12 mouse cellular contexts compared by ENCODE assay signal in genomic region chr1:180303600-180303999, GRCm38 (mm10). TPM values are rescaled to one million over a fixed set of nuclear protein-coding genes. Genes with fewer than 3 reads are reported as not detected.
DNase-seq lines count a peak whose midpoint lies in the region; ATAC-seq and TF ChIP-seq lines count a peak whose summit lies in the region.
"Had no signal": no experiment of that assay in that cellular context is flagged by ENCODE, and none has a peak within 500 bp of the region (broad histone marks: within the 10 kb centered on the region; RNA-seq: fewer than 3 reads in every experiment).

No protein-coding gene starts in this region.

- no peaks in the 10 kb centered on the region for H3K9me3 ChIP-seq in embryonic facial prominence, embryonic 10.5 days
- H3K9me3 ChIP-seq in stomach, embryonic 14.5 days (ENCODE audit: control insufficient read depth, low read depth, low read length): no peaks in the 10 kb centered on the region
- H3K9me3 ChIP-seq: embryonic facial prominence, embryonic 12.5 days; midbrain, embryonic 10.5 days had no signal

- ATAC-seq in stomach, embryonic 14.5 days (ENCODE audit: insufficient number of reproducible peaks, insufficient read depth, low FRiP score, low read depth): no peak

- H3K79me2 ChIP-seq in heart, adult 2 months (replicated peaks; ENCODE audit: control insufficient read depth, insufficient read depth, low read length): no peaks in the 10 kb centered on the region
- no peaks in the 10 kb centered on the region for H3K79me2 ChIP-seq in liver, adult 2 months (ENCODE audit: control insufficient read depth, insufficient read depth, low read length)

- H3K9ac ChIP-seq in heart, adult 2 months (ENCODE audit: low read depth, low read length): no peak overlapping the region
- H3K9ac ChIP-seq in liver, adult 2 months (ENCODE audit: low read depth, low read length): no peak overlapping the region
- H3K9ac ChIP-seq in stomach, embryonic 14.5 days (replicated peaks; ENCODE audit: low read depth, low read length): no peak overlapping the region
- H3K9ac ChIP-seq: embryonic facial prominence, embryonic 12.5 days had no signal

- TF ChIP-seq CTCF in heart, adult 2 months (IDR thresholded peaks at IDR 0.05): no peak
- no peak for TF ChIP-seq CTCF in liver, adult 2 months (IDR thresholded peaks at IDR 0.05; ENCODE audit: low read depth, low read length)

- WGBS in heart, adult 2 months: 80% methylated on average over 5 of the region's 5 CpGs
- WGBS in liver, adult 2 months: 84% methylated on average over 5 of the region's 5 CpGs
- 54% methylated on average over 5 of the region's 5 CpGs for WGBS in embryonic facial prominence, embryonic 10.5 days
- 80% methylated on average over 5 of the region's 5 CpGs for WGBS in stomach, embryonic 14.5 days

- TF ChIP-seq EP300 in heart, adult 2 months (IDR thresholded peaks at IDR 0.05; ENCODE audit: insufficient read depth, low read depth, low read length): no peak

- H3K27me3 ChIP-seq in heart, adult 2 months (ENCODE audit: control insufficient read depth, insufficient read depth, low read length): no peaks in the 10 kb centered on the region
- no peaks in the 10 kb centered on the region for H3K27me3 ChIP-seq in liver, adult 2 months (ENCODE audit: control insufficient read depth, insufficient read depth, low read length)
- H3K27me3 ChIP-seq in embryonic facial prominence, embryonic 10.5 days (replicated peaks; ENCODE audit: low read depth, poor library complexity, severe bottlenecking): no peaks in the 10 kb centered on the region; the same call in 1 of the 2 replicates
- no peaks in the 10 kb centered on the region for H3K27me3 ChIP-seq in stomach, embryonic 14.5 days (ENCODE audit: control insufficient read depth, insufficient read depth, low read length)
- H3K27me3 ChIP-seq: embryonic facial prominence, embryonic 12.5 days had no signal

- peaks cover 19% of the 10 kb centered on the region for H3K4me1 ChIP-seq in heart, adult 2 months (ENCODE audit: control insufficient read depth, insufficient read depth, low read length)
- H3K4me1 ChIP-seq in liver, adult 2 months (ENCODE audit: control insufficient read depth, insufficient read depth, low read length): peaks cover 4% of the 10 kb centered on the region
- peaks cover 34% of the 10 kb centered on the region for H3K4me1 ChIP-seq in embryonic facial prominence, embryonic 10.5 days
- H3K4me1 ChIP-seq in stomach, embryonic 14.5 days (ENCODE audit: control insufficient read depth, insufficient read depth, low read length): peaks cover 17% of the 10 kb centered on the region

- H3K36me3 ChIP-seq in heart, adult 2 months (ENCODE audit: control insufficient read depth, insufficient read depth, low read length): no peaks in the 10 kb centered on the region
- no peaks in the 10 kb centered on the region for H3K36me3 ChIP-seq in liver, adult 2 months (ENCODE audit: control insufficient read depth, insufficient read depth, low read length)
- H3K36me3 ChIP-seq in embryonic facial prominence, embryonic 10.5 days (replicated peaks): no peaks in the 10 kb centered on the region
- H3K36me3 ChIP-seq in stomach, embryonic 14.5 days (ENCODE audit: control insufficient read depth, insufficient read depth, low read length): no peaks in the 10 kb centered on the region
- H3K36me3 ChIP-seq: embryonic facial prominence, embryonic 12.5 days; midbrain, embryonic 10.5 days had no signal

- DNase-seq in heart, adult 2 months: no peak
- no peak for DNase-seq in heart, postnatal 10 days
- no peak for DNase-seq in liver, adult 2 months (ENCODE audit: extremely low read depth, low read depth, low spot score)
- DNase-seq in liver: no peak
- DNase-seq in embryonic facial prominence, embryonic 10.5 days (ENCODE audit: low spot score): no peak
- DNase-seq in thymus, postnatal 14 days: no peak
- no peak for DNase-seq in cerebellum, postnatal 25 days
- DNase-seq: cerebellum, adult 9-11 months had no signal

- peak overlapping the region; percentile 84 for H3K27ac ChIP-seq in heart, adult 2 months
- H3K27ac ChIP-seq in liver, adult 2 months (replicated peaks; ENCODE audit: insufficient read depth, low read depth, low read length): 0 out of 2 replicates have a peak overlapping the region, but pooled peaks have one; percentile 22
- H3K27ac ChIP-seq in embryonic facial prominence, embryonic 10.5 days (replicated peaks): 0 out of 2 replicates have a peak overlapping the region, but pooled peaks have one; percentile 5
- peak overlapping the region; percentile 1; the same call in 1 of the 2 replicates for H3K27ac ChIP-seq in stomach, embryonic 14.5 days (ENCODE audit: low read length)
- H3K27ac ChIP-seq: embryonic facial prominence, embryonic 12.5 days had no signal

- no peak for TF ChIP-seq POLR2A in heart, adult 2 months (IDR thresholded peaks at IDR 0.05; ENCODE audit: insufficient read depth, low read depth, low read length)
- no peak for TF ChIP-seq POLR2A in liver, adult 2 months (IDR thresholded peaks at IDR 0.05; ENCODE audit: extremely low read depth, insufficient read depth, low read length)

- no peak overlapping the region for H3K4me2 ChIP-seq in stomach, embryonic 14.5 days (replicated peaks; ENCODE audit: low read depth, low read length)
- H3K4me2 ChIP-seq: embryonic facial prominence, embryonic 12.5 days had no signal

- H3K4me3 ChIP-seq in heart, adult 2 months: no peak overlapping the region
- no peak overlapping the region for H3K4me3 ChIP-seq in liver, adult 2 months (ENCODE audit: insufficient read depth, low read depth, low read length)
- H3K4me3 ChIP-seq in embryonic facial prominence, embryonic 10.5 days: no peak overlapping the region
- no peak overlapping the region for H3K4me3 ChIP-seq in stomach, embryonic 14.5 days (ENCODE audit: low read depth, low read length)
- H3K4me3 ChIP-seq: embryonic facial prominence, embryonic 12.5 days; midbrain, embryonic 10.5 days; myocyte had no signal

- intact Hi-C loops in heart, adult 2 months (cut with DNase I): loop anchor here (2.0 kb wide), 1 partner anchor 17 kb away; no protein-coding TSS in a partner anchor
- intact Hi-C loops in heart, postnatal 10 days (cut with DNase I): no loop called here

RNA-seq across cellular contexts. Expression of gene Itpkb, which starts 26.7 kb away (rescaled TPM):
- 10 to 100 TPM; 50.0 to 50.7 TPM for total RNA-seq in heart, adult 2 months (2021)
- polyA plus RNA-seq in heart, adult 2 months (2012; rRNA removed): 21.5 and 29.9 TPM in 2 replicates
- total RNA-seq in heart, postnatal 10 days (2021): 10 to 100 TPM; 81.4 to 93.6 TPM
- 3.7 and 6.0 TPM in 2 replicates for total RNA-seq in liver, adult 2 months (2014; rRNA removed)
- polyA plus RNA-seq in liver, adult 2 months (2012; rRNA removed): 2.2 and 2.7 TPM in 2 replicates
- 4.9 and 6.2 TPM in 2 replicates for polyA plus RNA-seq in embryonic facial prominence, embryonic 10.5 days (2016; fragmentation: Nextera tagmentation; extraction: Ambion mirVana)
- polyA plus RNA-seq in stomach, embryonic 14.5 days (2014; fragmentation: Nextera tagmentation; extraction: Ambion mirVana): 10.4 and 10.9 TPM in 2 replicates

RNA-seq across cellular contexts. Expression of gene Psen2, which starts 40.4 kb away (rescaled TPM):
- total RNA-seq in heart, adult 2 months (2021): 10 to 100 TPM; 11.6 to 13.1 TPM
- 30.5 and 35.8 TPM in 2 replicates for polyA plus RNA-seq in heart, adult 2 months (2012; rRNA removed)
- 10 to 100 TPM; 13.5 to 15.3 TPM for total RNA-seq in heart, postnatal 10 days (2021)
- 247 and 256 TPM in 2 replicates for total RNA-seq in liver, adult 2 months (2014; rRNA removed)
- polyA plus RNA-seq in liver, adult 2 months (2012; rRNA removed): 711 and 783 TPM in 2 replicates
- 7.1 and 7.2 TPM in 2 replicates for polyA plus RNA-seq in embryonic facial prominence, embryonic 10.5 days (2016; fragmentation: Nextera tagmentation; extraction: Ambion mirVana)
- polyA plus RNA-seq in stomach, embryonic 14.5 days (2014; fragmentation: Nextera tagmentation; extraction: Ambion mirVana): 13.5 and 17.4 TPM in 2 replicates

Comparison
In these comparisons a context has a peak if more than half of its experiments do, and no peak if none do; other contexts are left out.
1. H3K27ac ChIP-seq: peak in every context shown above with its lines; median percentile 84 in heart, adult 2 months; 22 in liver, adult 2 months; 5 in embryonic facial prominence, embryonic 10.5 days; 1 in stomach, embryonic 14.5 days.
2. RNA of gene Psen2, which starts 40.4 kb away (polyA plus RNA-seq): 711 to 783 TPM in liver, adult 2 months; 30.5 to 35.8 TPM in heart, adult 2 months, 13.5 to 17.4 TPM in stomach, embryonic 14.5 days and 7.1 to 7.2 TPM in embryonic facial prominence, embryonic 10.5 days; every median in the first group is over 10 times any median in the second.